Mouse (Mus musculus): Measurements from ENCODE around the gene Ppp1r3g.

GRCm38 (mm10) chr13:35976912-35977311, 18.3 kb downstream of the Ppp1r3g start:
- TF ChIP-seq CTCF (IDR thresholded peaks at IDR 0.05; ENCODE audit: low read depth), result no peak
- no peak for TF ChIP-seq EP300 (IDR thresholded peaks at IDR 0.05; ENCODE audit: low read depth)

Data from liver, embryonic 14.5 days (tissue).